Mouse (Mus musculus) mouse trophoblast stem cell (cell line): ENCODE results near the gene Cyp2d11.

Experiments
- in situ Hi-C, 2 experiments: fragments of 300-500 bp; cut with MseI, MboI; formaldehyde crosslinking; loops; 2 replicates in 1 of 2; 3 replicates in 1 of 2; pipeline ENCODE4 v1.15.1; 2025

Gene Cyp2d11

GRCm38 (mm10) chr15:82351480-82351879, 42.3 kb downstream of the Cyp2d11 start:
- in situ Hi-C loops, result no loop called here

GRCm38 (mm10) chr15:82350349-82350748, 43.5 kb downstream of the Cyp2d11 start:
- in situ Hi-C loops, result no loop called here

GRCm38 (mm10) chr15:82348999-82349341, 44.9 kb downstream of the Cyp2d11 start:
- in situ Hi-C loops, result no loop called here

- in situ Hi-C loops, result no loop called here
Measured at GRCm38 (mm10) chr15:82348258-82348998, 45.4 kb downstream of the Cyp2d11 start.

- in situ Hi-C loops, result no loop called here
Measured at GRCm38 (mm10) chr15:82347852-82348251, 46.0 kb downstream of the Cyp2d11 start.

- in situ Hi-C loops, result no loop called here
Measured at GRCm38 (mm10) chr15:82347303-82347676, 46.5 kb downstream of the Cyp2d11 start.

GRCm38 (mm10) chr15:82346580-82347302, 47.1 kb downstream of the Cyp2d11 start:
- in situ Hi-C loops, result no loop called here

- in situ Hi-C loops, result no loop called here
Measured at GRCm38 (mm10) chr15:82345820-82346470, 47.9 kb downstream of the Cyp2d11 start.

GRCm38 (mm10) chr15:82344971-82345370, 48.9 kb downstream of the Cyp2d11 start:
- in situ Hi-C loops, result no loop called here

- in situ Hi-C loops, result no loop called here
Measured at GRCm38 (mm10) chr15:82343368-82344287, 50.2 kb downstream of the Cyp2d11 start.

- in situ Hi-C loops, result no loop called here
Measured at GRCm38 (mm10) chr15:82342543-82342935, 51.3 kb downstream of the Cyp2d11 start.

GRCm38 (mm10) chr15:82341675-82342542, 51.9 kb downstream of the Cyp2d11 start:
- in situ Hi-C loops, result no loop called here

GRCm38 (mm10) chr15:82341036-82341501, 52.8 kb downstream of the Cyp2d11 start:
- in situ Hi-C loops, result no loop called here

- in situ Hi-C loops, result no loop called here
Measured at GRCm38 (mm10) chr15:82340414-82341035, 53.3 kb downstream of the Cyp2d11 start.

- in situ Hi-C loops, result no loop called here
Measured at GRCm38 (mm10) chr15:82339634-82340254, 54.1 kb downstream of the Cyp2d11 start.
